Comparison of ENCODE assay signal across 7 mouse cellular contexts in the genomic region with DNA sequence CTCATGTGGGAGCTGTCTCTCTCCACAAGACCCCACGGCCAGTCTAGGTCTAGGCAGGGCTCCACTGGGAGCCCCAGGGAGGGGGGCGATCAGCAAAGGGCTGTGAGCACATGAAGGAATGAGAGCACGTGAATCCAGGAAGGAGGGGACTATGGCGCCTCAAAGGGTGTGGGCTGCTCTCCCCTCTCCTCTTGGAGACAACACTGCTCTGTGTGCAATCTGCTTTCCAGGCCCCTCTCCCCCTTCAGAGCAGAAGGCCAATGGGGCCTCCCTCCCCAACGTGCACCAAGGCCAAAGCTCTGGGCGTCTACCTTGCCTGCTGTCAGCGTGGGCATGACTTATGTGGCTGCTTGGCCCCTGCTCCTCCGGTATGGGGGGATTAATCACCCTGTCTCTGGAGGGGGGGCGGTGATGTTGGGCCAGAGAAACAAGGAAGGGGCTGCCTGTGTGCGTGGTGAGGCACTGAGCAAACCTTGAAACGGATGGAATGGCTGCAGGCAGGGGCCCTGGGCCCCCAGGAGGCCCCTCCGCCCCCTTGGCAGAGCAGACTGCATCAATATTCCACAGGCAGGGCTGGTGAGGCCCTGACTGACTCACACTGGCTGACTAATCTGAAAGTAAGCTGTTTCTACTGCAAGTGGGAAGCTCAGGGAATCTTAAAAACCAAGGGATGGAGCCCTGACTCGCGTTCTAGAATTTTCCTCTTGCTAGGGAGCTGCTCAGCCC. TPM values are rescaled to one million over a fixed set of nuclear protein-coding genes. Genes with fewer than 3 reads are reported as not detected.
DNase-seq lines count a peak whose midpoint lies in the region; ATAC-seq lines count a peak whose summit lies in the region.

No protein-coding gene starts in this region.

- no peak overlapping the region for H3K4me2 ChIP-seq in lung, embryonic 16.5 days (ENCODE audit: low read depth, low read length)
- H3K4me2 ChIP-seq in hindbrain, embryonic 14.5 days (replicated peaks), result no peak overlapping the region
- H3K4me2 ChIP-seq in midbrain, embryonic 15.5 days, result no peak overlapping the region

- no peak for DNase-seq in lung, postnatal 10 days
- DNase-seq in embryo, embryonic 10 days (ENCODE audit: low spot score), result peak; percentile 73
- no peak for DNase-seq in hindbrain, embryonic 14.5 days (ENCODE audit: low spot score)
- DNase-seq in thymus, adult 18-20 months, result no peak
- DNase-seq in thymus, postnatal 14 days, result no peak

- no peaks in the 10 kb centered on the region for H3K36me3 ChIP-seq in lung, embryonic 16.5 days (ENCODE audit: control insufficient read depth, insufficient read depth, low read length)
- H3K36me3 ChIP-seq in hindbrain, embryonic 14.5 days (replicated peaks; ENCODE audit: control insufficient read depth, insufficient read depth), result no peaks in the 10 kb centered on the region
- no peaks in the 10 kb centered on the region for H3K36me3 ChIP-seq in midbrain, embryonic 15.5 days (replicated peaks)

- peaks cover 9% of the 10 kb centered on the region for H3K4me1 ChIP-seq in lung, embryonic 16.5 days (replicated peaks; ENCODE audit: control insufficient read depth, insufficient read depth, low read length)
- H3K4me1 ChIP-seq in hindbrain, embryonic 14.5 days (replicated peaks; ENCODE audit: control insufficient read depth, insufficient read depth, low read length), result 0 out of 2 replicates have a peak, but pooled peaks cover 11% of the 10 kb centered on the region
- peaks cover 10% of the 10 kb centered on the region; the same call in 1 of the 2 replicates for H3K4me1 ChIP-seq in midbrain, embryonic 15.5 days

- H3K27ac ChIP-seq in lung, embryonic 16.5 days (ENCODE audit: low read length), result peak overlapping the region; percentile 24
- H3K27ac ChIP-seq in hindbrain, embryonic 14.5 days, result peak overlapping the region; percentile 53
- H3K27ac ChIP-seq in midbrain, embryonic 15.5 days, result no peak overlapping the region

- H3K9ac ChIP-seq in lung, embryonic 16.5 days (ENCODE audit: low read length), result no peak overlapping the region
- no peak overlapping the region for H3K9ac ChIP-seq in hindbrain, embryonic 14.5 days
- no peak overlapping the region for H3K9ac ChIP-seq in midbrain, embryonic 15.5 days

- ATAC-seq in lung, embryonic 16.5 days (ENCODE audit: low read depth), result peak; percentile 75
- ATAC-seq in hindbrain, embryonic 14.5 days (ENCODE audit: low FRiP score), result peak; percentile 73
- peak; percentile 60; the same call in 1 of the 2 replicates for ATAC-seq in midbrain, embryonic 15.5 days (replicated peaks)

- no peaks in the 10 kb centered on the region for H3K9me3 ChIP-seq in lung, embryonic 16.5 days (ENCODE audit: control insufficient read depth, low read length)
- H3K9me3 ChIP-seq in hindbrain, embryonic 14.5 days (ENCODE audit: control insufficient read depth, low read length), result no peaks in the 10 kb centered on the region
- no peaks in the 10 kb centered on the region for H3K9me3 ChIP-seq in midbrain, embryonic 15.5 days

- no peaks in the 10 kb centered on the region for H3K27me3 ChIP-seq in lung, embryonic 16.5 days (ENCODE audit: control insufficient read depth, insufficient read depth, low read depth, low read length)
- H3K27me3 ChIP-seq in hindbrain, embryonic 14.5 days (ENCODE audit: control insufficient read depth, insufficient read depth, low read length), result no peaks in the 10 kb centered on the region
- no peaks in the 10 kb centered on the region for H3K27me3 ChIP-seq in midbrain, embryonic 15.5 days (replicated peaks)

- no peak overlapping the region for H3K4me3 ChIP-seq in lung, embryonic 16.5 days (ENCODE audit: low read length)
- no peak overlapping the region for H3K4me3 ChIP-seq in hindbrain, embryonic 14.5 days (replicated peaks; ENCODE audit: low read length)
- H3K4me3 ChIP-seq in midbrain, embryonic 15.5 days, result no peak overlapping the region

- 36% methylated on average over 13 of the region's 14 CpGs for WGBS in lung, embryonic 16.5 days
- 48% methylated on average over 14 of the region's 14 CpGs for WGBS in hindbrain, embryonic 14.5 days
- 43% methylated on average over 14 of the region's 14 CpGs for WGBS in midbrain, embryonic 15.5 days

RNA-seq across cellular contexts. Expression of a gene that starts 35.0 kb away (rescaled TPM):
- 702 and 746 TPM in 2 replicates for polyA plus RNA-seq in lung, embryonic 16.5 days (2015; fragmentation: Nextera tagmentation; extraction: Ambion mirVana)
- 62.6 and 73.4 TPM in 2 replicates for polyA plus RNA-seq in hindbrain, embryonic 14.5 days (2014; fragmentation: Nextera tagmentation; extraction: Ambion mirVana)
- 70.6 and 76.0 TPM in 2 replicates for polyA plus RNA-seq in midbrain, embryonic 15.5 days (2015; fragmentation: Nextera tagmentation; extraction: Ambion mirVana)
